Mouse (Mus musculus) kidney, postnatal 4 days (tissue): Measurements from ENCODE around the gene Sema5a.

Experiments
- DNase-seq, 2 experiments: peaks; one replicate each; pipeline ENCODE4 v3.0.0; 2021; ENCODE audit warnings: mixed read lengths in 2 of 2

The Sema5a gene

GRCm38 (mm10) chr15:32371385-32371784 lies 126.8 kb downstream of the Sema5a start:
- no peak for DNase-seq

- no peak for DNase-seq
Observed at GRCm38 (mm10) chr15:32376326-32376725, 131.7 kb downstream of the Sema5a start.

- no peak for DNase-seq
Observed at GRCm38 (mm10) chr15:32377781-32378180, 133.2 kb downstream of the Sema5a start.

GRCm38 (mm10) chr15:32380311-32380710 lies 135.7 kb downstream of the Sema5a start:
- no peak for DNase-seq

GRCm38 (mm10) chr15:32382930-32383481 lies 138.4 kb downstream of the Sema5a start:
- DNase-seq, result no peak

GRCm38 (mm10) chr15:32396241-32396890 lies 151.8 kb downstream of the Sema5a start:
- no peak for DNase-seq

GRCm38 (mm10) chr15:32397064-32397463 lies 152.5 kb downstream of the Sema5a start:
- DNase-seq, result no peak

GRCm38 (mm10) chr15:32398721-32399120 lies 154.1 kb downstream of the Sema5a start:
- no peak for DNase-seq

- no peak for DNase-seq
Observed at GRCm38 (mm10) chr15:32401909-32402527, 157.4 kb downstream of the Sema5a start.

- no peak for DNase-seq
Observed at GRCm38 (mm10) chr15:32403321-32403720, 158.7 kb downstream of the Sema5a start.

- DNase-seq, result no peak
Observed at GRCm38 (mm10) chr15:32406436-32406835, 161.8 kb downstream of the Sema5a start.

GRCm38 (mm10) chr15:32407766-32408165 lies 163.2 kb downstream of the Sema5a start:
- DNase-seq, result no peak

- no peak for DNase-seq
Observed at GRCm38 (mm10) chr15:32416291-32416690, 171.7 kb downstream of the Sema5a start.

GRCm38 (mm10) chr15:32422631-32423030 lies 178.0 kb downstream of the Sema5a start:
- DNase-seq, result no peak

- DNase-seq, result no peak
Observed at GRCm38 (mm10) chr15:32423061-32423460, 178.5 kb downstream of the Sema5a start.

GRCm38 (mm10) chr15:32427188-32427924 lies 182.7 kb downstream of the Sema5a start:
- DNase-seq, result no peak

GRCm38 (mm10) chr15:32432927-32433832 lies 188.6 kb downstream of the Sema5a start:
- DNase-seq, result peak; percentile 30 to 45

GRCm38 (mm10) chr15:32433833-32434155 lies 189.2 kb downstream of the Sema5a start:
- DNase-seq, result no peak

- DNase-seq, result no peak
Observed at GRCm38 (mm10) chr15:32434274-32434673, 189.7 kb downstream of the Sema5a start.

- peak; percentile 83 to 86 for DNase-seq
Observed at GRCm38 (mm10) chr15:32437654-32438053, 193.0 kb downstream of the Sema5a start.

GRCm38 (mm10) chr15:32442745-32443144 lies 198.1 kb downstream of the Sema5a start:
- DNase-seq, result no peak

- DNase-seq, result no peak
Observed at GRCm38 (mm10) chr15:32447558-32448349, 203.1 kb downstream of the Sema5a start.
